Comparison of ENCODE assay signal across 8 mouse cellular contexts in the genomic region with DNA sequence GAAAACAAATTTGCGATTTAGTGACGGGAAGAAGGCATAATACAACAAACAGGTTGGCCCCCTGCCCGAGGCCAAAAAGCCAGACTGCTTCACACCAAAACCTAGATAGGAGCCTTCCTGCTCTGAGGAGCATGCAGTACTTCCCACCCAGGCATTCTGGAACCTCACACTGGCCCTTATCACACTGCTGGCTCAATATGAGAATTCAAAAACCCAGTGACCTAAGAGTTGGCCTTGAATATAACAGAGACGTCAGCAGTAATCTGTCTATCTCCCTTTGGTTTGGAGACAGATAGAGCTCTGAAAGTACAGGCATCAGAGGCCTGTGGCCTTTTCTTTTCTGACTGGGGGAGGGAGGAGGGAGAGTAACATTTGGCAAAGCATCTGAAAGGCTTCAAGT.
A peak's percentile ranks its signal among the peaks of the same experiment; 100 is the strongest.
DNase-seq lines count a peak whose midpoint lies in the region; ATAC-seq and TF ChIP-seq lines count a peak whose summit lies in the region.

No protein-coding gene starts in this region.

- intact Hi-C loops in gastrocnemius, adult 2 months (cut with DNase I) = no loop called here

- H3K27ac ChIP-seq in gastrocnemius, adult 2 months = peak overlapping the region; percentile 85
- peak overlapping the region; percentile 95 for H3K27ac ChIP-seq in heart, embryonic 12.5 days (ENCODE audit: poor library complexity, severe bottlenecking)
- H3K27ac ChIP-seq in lung, embryonic 16.5 days (ENCODE audit: low read length) = peak overlapping the region; percentile 23

- H3K4me2 ChIP-seq in heart, embryonic 12.5 days = no peak overlapping the region; the same call in 1 of the 2 replicates
- no peak overlapping the region for H3K4me2 ChIP-seq in lung, embryonic 16.5 days (ENCODE audit: low read depth, low read length)

- no peak for TF ChIP-seq CTCF in gastrocnemius, adult 2 months (IDR thresholded peaks at IDR 0.05)

- DNase-seq in gastrocnemius, adult 2 months = no peak
- DNase-seq in gastrocnemius, postnatal 4 days (ENCODE audit: low spot score in 2 of 2) = no peak
- DNase-seq in adrenal gland, postnatal 10 days = peak; percentile 77
- no peak for DNase-seq in adipocyte (ENCODE audit: low spot score)
- DNase-seq in right cerebral cortex, postnatal 25 days = no peak
- no peak for DNase-seq in thymus, postnatal 10 days (ENCODE audit: low spot score in 2 of 2)

- WGBS in heart, embryonic 12.5 days = 12% methylated on average over 4 of the region's 4 CpGs
- 26% methylated on average over 4 of the region's 4 CpGs for WGBS in lung, embryonic 16.5 days

- H3K4me1 ChIP-seq in heart, embryonic 12.5 days (replicated peaks) = peaks cover 84% of the 10 kb centered on the region
- H3K4me1 ChIP-seq in lung, embryonic 16.5 days (replicated peaks; ENCODE audit: control insufficient read depth, insufficient read depth, low read length) = peaks cover 53% of the 10 kb centered on the region

- no peak overlapping the region for H3K9ac ChIP-seq in heart, embryonic 12.5 days
- H3K9ac ChIP-seq in lung, embryonic 16.5 days (ENCODE audit: low read length) = no peak overlapping the region

- no peak overlapping the region for H3K4me3 ChIP-seq in gastrocnemius, adult 2 months
- no peak overlapping the region for H3K4me3 ChIP-seq in heart, embryonic 12.5 days
- H3K4me3 ChIP-seq in lung, embryonic 16.5 days (ENCODE audit: low read length) = no peak overlapping the region

- H3K27me3 ChIP-seq in heart, embryonic 12.5 days (replicated peaks) = no peaks in the 10 kb centered on the region
- no peaks in the 10 kb centered on the region for H3K27me3 ChIP-seq in lung, embryonic 16.5 days (ENCODE audit: control insufficient read depth, insufficient read depth, low read depth, low read length)

- peak; percentile 58 for ATAC-seq in heart, embryonic 12.5 days (ENCODE audit: insufficient number of reproducible peaks, low FRiP score)
- ATAC-seq in lung, embryonic 16.5 days (ENCODE audit: low read depth) = peak; percentile 37

- no peaks in the 10 kb centered on the region for H3K36me3 ChIP-seq in heart, embryonic 12.5 days
- H3K36me3 ChIP-seq in lung, embryonic 16.5 days (ENCODE audit: control insufficient read depth, insufficient read depth, low read length) = no peaks in the 10 kb centered on the region

- H3K9me3 ChIP-seq in heart, embryonic 12.5 days (replicated peaks) = no peaks in the 10 kb centered on the region
- no peaks in the 10 kb centered on the region for H3K9me3 ChIP-seq in lung, embryonic 16.5 days (ENCODE audit: control insufficient read depth, low read length)

Comparison
In these comparisons a context has a peak if more than half of its experiments do, and no peak if none do; other contexts are left out.
1. H3K27ac ChIP-seq: peak in every context shown above with its lines; median percentile 95 in heart, embryonic 12.5 days; 85 in gastrocnemius, adult 2 months; 23 in lung, embryonic 16.5 days.